ENCODE assay signal across 19 mouse cellular contexts in the genomic region with DNA sequence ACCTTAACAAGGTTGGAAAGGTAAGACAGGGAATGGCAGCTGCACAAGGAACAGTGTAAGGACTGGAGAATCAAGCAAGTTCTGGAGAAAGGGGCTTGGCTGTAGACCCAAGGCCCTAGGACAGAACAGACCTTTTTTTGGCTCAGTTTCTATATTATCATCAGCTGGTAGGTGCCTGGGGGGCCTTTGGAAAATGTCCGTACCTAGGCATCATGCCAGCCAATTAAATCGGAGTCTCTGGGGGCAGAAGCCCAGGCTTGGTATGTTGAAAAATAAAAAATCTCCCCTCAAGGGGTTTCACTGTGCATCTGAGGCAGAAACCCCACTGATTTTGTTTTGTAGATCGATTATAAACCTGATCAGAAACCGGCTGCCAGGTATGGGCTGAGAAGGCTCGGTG.
A peak's percentile ranks its signal among the peaks of the same experiment; 100 is the strongest.
DNase-seq lines count a peak whose midpoint lies in the region; ATAC-seq and TF ChIP-seq lines count a peak whose summit lies in the region.
"Had no signal": no experiment of that assay in that cellular context is flagged by ENCODE, and none has a peak within 500 bp of the region (broad histone marks: within the 10 kb centered on the region; RNA-seq: fewer than 3 reads in every experiment).

No protein-coding gene starts in this region.

- ATAC-seq in hindbrain, embryonic 13.5 days (ENCODE audit: low FRiP score): no peak
- no peak for ATAC-seq in hindbrain, embryonic 16.5 days
- ATAC-seq in megakaryocyte, adult 5-6 weeks (ENCODE audit: poor library complexity, severe bottlenecking): no peak
- ATAC-seq: CD4-positive, CD25-positive, alpha-beta regulatory T cell, adult 4 months; intestine, embryonic 16.5 days had no signal

- TF ChIP-seq CTCF in brain, embryonic 14.5 days (IDR thresholded peaks at IDR 0.05; ENCODE audit: borderline replicate concordance, extremely low read depth, insufficient read depth, insufficient read length): no peak

- peak overlapping the region; percentile 85 for H3K27ac ChIP-seq in hindbrain, embryonic 13.5 days
- no peak overlapping the region for H3K27ac ChIP-seq in hindbrain, embryonic 10.5 days
- H3K27ac ChIP-seq in hindbrain, embryonic 16.5 days (ENCODE audit: low read depth, low read length): peak overlapping the region; percentile 55; the same call in 1 of the 2 replicates
- H3K27ac ChIP-seq: macrophage; stomach, embryonic 15.5 days had no signal

- H3K36me3 ChIP-seq in hindbrain, embryonic 13.5 days: no peaks in the 10 kb centered on the region
- no peaks in the 10 kb centered on the region for H3K36me3 ChIP-seq in hindbrain, embryonic 10.5 days
- no peaks in the 10 kb centered on the region for H3K36me3 ChIP-seq in hindbrain, embryonic 16.5 days (ENCODE audit: control insufficient read depth, insufficient read depth, low read length)
- H3K36me3 ChIP-seq: stomach, embryonic 15.5 days had no signal

- no peak overlapping the region for H3K9ac ChIP-seq in hindbrain, embryonic 13.5 days
- no peak overlapping the region for H3K9ac ChIP-seq in hindbrain, embryonic 16.5 days (ENCODE audit: low read depth, low read length)
- H3K9ac ChIP-seq: stomach, embryonic 15.5 days had no signal

- 55% methylated on average over 5 of the region's 5 CpGs for WGBS in hindbrain, embryonic 13.5 days
- WGBS in hindbrain, embryonic 10.5 days: 84% methylated on average over 5 of the region's 5 CpGs
- WGBS in hindbrain, embryonic 16.5 days: 40% methylated on average over 5 of the region's 5 CpGs

- H3K4me2 ChIP-seq in hindbrain, embryonic 13.5 days: no peak overlapping the region
- no peak overlapping the region for H3K4me2 ChIP-seq in hindbrain, embryonic 16.5 days (ENCODE audit: low read length)
- H3K4me2 ChIP-seq: stomach, embryonic 15.5 days had no signal

- H3K4me3 ChIP-seq in hindbrain, embryonic 13.5 days: no peak overlapping the region
- H3K4me3 ChIP-seq in hindbrain, embryonic 10.5 days: no peak overlapping the region
- H3K4me3 ChIP-seq in hindbrain, embryonic 16.5 days (ENCODE audit: low read length): no peak overlapping the region
- H3K4me3 ChIP-seq: stomach, embryonic 15.5 days had no signal

- H3K9me3 ChIP-seq in hindbrain, embryonic 13.5 days: no peaks in the 10 kb centered on the region
- H3K9me3 ChIP-seq in hindbrain, embryonic 10.5 days: no peaks in the 10 kb centered on the region
- no peaks in the 10 kb centered on the region for H3K9me3 ChIP-seq in hindbrain, embryonic 16.5 days (ENCODE audit: control insufficient read depth, low read length)
- H3K9me3 ChIP-seq: stomach, embryonic 15.5 days had no signal

- DNase-seq in hindbrain, embryonic 10.5 days (ENCODE audit: low spot score): no peak
- peak; percentile 25 for DNase-seq in NIH3T3 (ENCODE audit: low read depth)
- DNase-seq in brain, embryonic 14.5 days (ENCODE audit: low read depth): peak; percentile 55
- DNase-seq in gastrocnemius, adult 8-10 months (ENCODE audit: low spot score in 2 of 2): no peak
- DNase-seq: adrenal gland, postnatal 25 days; gastrocnemius, postnatal 10 days; heart, postnatal 10 days; kidney, postnatal 14 days; lung, adult 2 months; right cerebral cortex, adult 18-20 months; spleen, adult 18-20 months; thymus, postnatal 14 days had no signal

- no peaks in the 10 kb centered on the region for H3K27me3 ChIP-seq in hindbrain, embryonic 13.5 days
- H3K27me3 ChIP-seq in hindbrain, embryonic 10.5 days (ENCODE audit: insufficient read depth, poor library complexity, severe bottlenecking): no peaks in the 10 kb centered on the region
- H3K27me3 ChIP-seq in hindbrain, embryonic 16.5 days (replicated peaks; ENCODE audit: control insufficient read depth, insufficient read depth, low read length): no peaks in the 10 kb centered on the region
- H3K27me3 ChIP-seq: stomach, embryonic 15.5 days had no signal

- H3K4me1 ChIP-seq in hindbrain, embryonic 13.5 days (replicated peaks): peaks cover 78% of the 10 kb centered on the region
- H3K4me1 ChIP-seq in hindbrain, embryonic 10.5 days (replicated peaks): peaks cover 33% of the 10 kb centered on the region
- H3K4me1 ChIP-seq in hindbrain, embryonic 16.5 days (ENCODE audit: control insufficient read depth, insufficient read depth, low read depth, low read length): peaks cover 35% of the 10 kb centered on the region

- TF ChIP-seq POLR2A in brain, embryonic 14.5 days (IDR thresholded peaks at IDR 0.05; ENCODE audit: borderline replicate concordance, extremely low read depth, insufficient read depth, insufficient read length, poor library complexity, severe bottlenecking): no peak

Comparison
In these comparisons a context has a peak if more than half of its experiments do, and no peak if none do; other contexts are left out.
1. DNase-seq: peak in NIH3T3 (single experiment) and brain, embryonic 14.5 days (single experiment); none in hindbrain, embryonic 10.5 days (single experiment) and gastrocnemius, adult 8-10 months (0 of 2).